Mouse (Mus musculus) right cerebral cortex, postnatal 36 days (tissue): ENCODE measurements around the gene Afmid.
A peak's percentile ranks its signal among the peaks of the same experiment; 100 is the strongest.
"Not testable (repeated sequence)": the region's sequence is repeated elsewhere in the genome, so short reads cannot be mapped to it uniquely, and the experiment has no call there.

Experiments used
- DNase-seq, 2 experiments: peaks; one replicate each; pipeline ENCODE4 v3.0.0; 2022; ENCODE audit warnings: low spot score in 2 of 2, mixed read lengths in 1 of 2

The Afmid gene

GRCm38 (mm10) chr11:117825333-117826101, at the start of gene Afmid, which contains the start of gene Tk1:
Gene Afmid (plus strand): TSS chr11:117825924.
Gene Tk1 (minus strand): TSS chr11:117826092.
- DNase-seq, result peak in 1 of 2 experiments; percentile 43

- DNase-seq, result no peak
These were observed 49.5 kb upstream of the Afmid start for GRCm38 (mm10) chr11:117776085-117776792.

GRCm38 (mm10) chr11:117777111-117777510, 48.6 kb upstream of the Afmid start:
- DNase-seq, result no peak

- DNase-seq, result no peak
These were observed 47.7 kb upstream of the Afmid start for GRCm38 (mm10) chr11:117778031-117778430.

GRCm38 (mm10) chr11:117778851-117779433, 46.8 kb upstream of the Afmid start:
- DNase-seq, result no peak

GRCm38 (mm10) chr11:117779434-117780198, 46.1 kb upstream of the Afmid start:
- DNase-seq, result no peak

- no peak for DNase-seq
These were observed 45.6 kb upstream of the Afmid start for GRCm38 (mm10) chr11:117780199-117780515.

DNA sequence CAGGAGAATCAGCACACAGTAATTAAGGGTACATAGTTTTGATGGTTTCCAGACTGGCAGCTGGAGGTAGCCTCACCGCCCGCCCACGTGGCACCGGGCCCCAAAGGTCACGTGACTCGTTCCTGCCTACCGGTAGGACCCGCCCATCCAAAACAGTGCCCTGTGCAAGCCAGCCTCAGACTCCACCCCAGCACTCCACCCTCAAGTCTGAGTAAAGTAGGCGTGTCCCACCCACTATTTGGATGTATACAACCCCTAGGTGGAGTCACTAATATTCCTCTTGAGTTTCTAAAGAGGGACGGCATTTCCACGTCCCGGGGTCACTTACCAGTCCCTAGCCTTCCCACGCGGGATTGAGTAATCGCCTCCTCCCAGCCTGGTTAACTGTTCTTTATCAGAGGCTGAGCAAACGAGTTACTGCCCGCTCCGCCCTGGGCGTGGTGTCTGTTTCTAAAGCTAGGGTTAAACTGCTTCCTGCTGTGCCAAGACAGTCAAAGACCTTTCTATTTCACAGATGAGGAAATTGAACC, 45.1 kb upstream of the Afmid start:
- no peak for DNase-seq

DNA sequence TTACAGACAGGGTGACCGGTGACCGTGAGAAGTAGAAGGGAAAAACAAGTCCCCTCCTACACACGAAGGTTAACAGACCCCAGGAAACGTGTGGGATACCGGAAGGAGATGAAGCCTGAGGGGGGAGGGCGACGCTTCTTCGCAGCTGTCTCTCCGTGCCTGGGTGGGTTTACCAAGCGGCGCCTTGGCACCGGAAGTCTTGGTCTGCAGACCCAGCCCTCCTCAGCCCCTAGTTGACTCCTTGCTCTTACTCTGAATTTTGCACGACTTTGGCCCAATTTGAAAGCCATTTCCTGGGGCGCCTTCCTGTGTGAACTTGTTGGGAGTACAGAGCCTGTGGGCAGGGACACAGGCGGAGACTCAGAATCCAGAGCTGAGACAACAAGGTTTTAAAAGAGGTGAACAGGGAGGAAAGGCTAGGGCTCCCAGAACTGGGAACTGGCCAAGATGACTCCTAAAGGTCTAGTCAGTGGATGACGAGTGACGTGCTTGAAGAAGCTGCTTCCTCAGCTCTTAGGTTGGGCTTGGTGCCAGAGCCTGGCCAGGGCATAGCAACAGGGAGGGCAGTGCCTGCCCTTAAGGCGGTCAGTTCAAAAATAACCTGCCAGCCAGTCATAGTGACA, 44.4 kb upstream of the Afmid start:
- no peak for DNase-seq

DNA sequence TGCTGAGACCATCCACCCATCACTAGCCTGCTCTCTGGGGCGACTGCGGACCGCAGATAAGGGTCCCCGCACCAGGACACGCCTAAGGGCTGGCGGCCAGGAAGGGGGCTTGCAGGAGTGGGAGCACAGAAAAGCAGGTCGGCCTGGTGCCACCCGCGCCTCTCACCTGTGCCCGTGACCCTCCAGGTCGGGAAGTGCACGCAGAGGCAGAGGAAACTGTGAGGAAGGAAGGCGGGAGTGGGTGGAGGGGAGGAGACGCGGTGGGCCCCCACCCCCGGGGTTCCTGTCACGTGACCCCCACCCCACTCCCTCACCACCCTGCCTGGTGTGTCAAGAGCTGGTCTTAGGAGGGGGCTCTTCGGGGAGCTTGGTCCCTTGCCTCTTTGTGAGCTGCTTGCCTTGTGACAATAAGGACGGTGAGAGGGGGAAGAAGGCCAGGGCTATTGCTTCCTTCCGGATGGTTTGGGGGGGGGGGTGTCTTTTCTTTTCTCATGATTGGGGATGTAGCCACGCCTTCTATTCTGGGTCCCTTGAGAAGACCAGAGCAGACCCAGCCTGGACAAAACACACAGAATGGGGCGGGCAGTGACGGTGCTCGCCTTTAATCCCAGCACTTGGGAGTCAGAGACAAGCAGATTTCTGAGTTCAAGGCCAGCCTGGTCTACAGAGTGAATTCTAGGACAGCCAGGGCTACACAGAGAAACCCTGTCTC, 43.6 kb upstream of the Afmid start, which contains the start of the genes Tmc8 and Tmc6:
Gene Tmc8 (plus strand): TSS at position 84 of the 712 bp plus-strand sequence.
Gene Tmc6 (minus strand): TSS at position 206 of the 712 bp plus-strand sequence.
- no peak for DNase-seq

DNA sequence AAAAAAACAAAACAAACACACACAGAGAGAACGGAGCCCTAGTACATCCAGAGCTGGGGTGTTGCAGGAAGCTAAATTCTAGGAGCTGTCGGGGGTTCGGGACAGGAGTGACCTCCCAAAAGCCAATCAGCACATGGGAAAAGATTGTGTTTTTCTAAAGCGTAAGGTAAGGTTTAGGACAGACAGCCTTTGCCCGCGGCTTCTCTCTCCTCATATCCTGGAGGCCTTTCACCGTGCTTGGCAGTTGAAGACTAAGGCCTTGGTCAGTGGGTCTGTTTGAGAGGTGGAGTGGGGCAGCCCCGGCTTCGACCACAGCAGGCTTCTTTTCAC, 43.1 kb upstream of the Afmid start:
- DNase-seq, result no peak

DNA sequence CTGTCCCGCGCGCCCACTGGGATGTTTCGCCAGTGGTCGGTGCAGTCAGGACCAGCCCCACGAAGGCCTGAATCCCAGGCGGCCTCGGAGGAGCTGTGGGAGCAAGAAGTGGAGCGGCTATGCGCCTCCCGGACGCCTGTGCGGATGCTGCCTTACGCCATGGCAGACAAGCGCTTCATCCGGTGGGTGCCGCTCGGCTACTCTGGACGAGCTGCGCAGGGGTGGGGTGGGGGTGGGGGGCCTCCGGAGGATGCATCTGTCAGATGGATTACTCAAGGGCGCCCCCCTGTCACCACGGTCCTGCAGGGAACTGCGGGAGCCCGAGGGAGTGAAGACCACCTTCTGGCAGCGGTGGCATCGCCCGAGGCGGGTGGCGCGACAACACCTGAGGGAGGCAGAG, 42.6 kb upstream of the Afmid start:
- no peak for DNase-seq

- DNase-seq, result no peak
These were observed 41.9 kb upstream of the Afmid start for GRCm38 (mm10) chr11:117783683-117784309.

DNA sequence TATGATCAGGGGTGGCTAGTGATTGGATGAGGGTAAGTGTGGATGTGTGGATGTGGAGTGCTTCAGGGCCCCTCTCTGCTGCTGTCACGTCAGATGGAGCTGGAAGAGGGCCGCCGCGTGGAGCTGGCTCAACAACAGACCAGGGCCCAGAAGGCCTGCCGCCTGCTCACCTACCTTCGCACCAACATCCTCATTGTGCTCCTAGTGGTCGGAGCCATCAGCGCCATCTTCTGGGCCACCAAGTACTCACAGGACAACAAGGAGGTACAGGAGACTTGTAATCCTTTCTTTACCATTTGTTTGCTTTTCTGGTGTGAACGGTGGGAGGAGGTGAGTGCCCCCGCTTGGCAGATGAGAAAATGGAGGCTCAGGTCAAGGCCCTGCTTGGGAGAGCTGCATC, 39.4 kb upstream of the Afmid start:
- no peak for DNase-seq

GRCm38 (mm10) chr11:117788481-117788880, 37.2 kb upstream of the Afmid start:
- not testable (repeated sequence) for DNase-seq

DNA sequence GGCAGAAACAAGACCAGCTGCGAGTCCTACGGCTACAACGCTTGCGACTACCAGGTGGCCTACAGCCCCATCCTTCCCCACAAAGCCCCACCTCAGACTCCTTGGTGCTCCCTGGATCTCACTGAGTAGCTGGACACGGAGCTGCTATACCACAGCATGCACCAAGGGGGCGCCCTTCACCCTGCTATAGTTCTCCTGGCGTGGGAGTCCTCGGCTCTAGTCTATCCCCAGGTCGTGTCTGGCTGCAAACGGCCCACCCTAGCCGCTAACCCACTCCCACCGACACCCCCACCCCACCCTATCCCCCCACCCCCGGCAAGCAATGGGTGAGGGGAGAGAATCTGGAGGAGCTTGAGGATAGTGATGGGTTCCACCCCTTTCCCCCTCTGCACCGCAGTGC, 35.4 kb upstream of the Afmid start:
- no peak for DNase-seq

- no peak for DNase-seq
These were observed 34.9 kb upstream of the Afmid start for GRCm38 (mm10) chr11:117790703-117791440.

- no peak for DNase-seq
These were observed 34.3 kb upstream of the Afmid start for GRCm38 (mm10) chr11:117791441-117791761.

DNA sequence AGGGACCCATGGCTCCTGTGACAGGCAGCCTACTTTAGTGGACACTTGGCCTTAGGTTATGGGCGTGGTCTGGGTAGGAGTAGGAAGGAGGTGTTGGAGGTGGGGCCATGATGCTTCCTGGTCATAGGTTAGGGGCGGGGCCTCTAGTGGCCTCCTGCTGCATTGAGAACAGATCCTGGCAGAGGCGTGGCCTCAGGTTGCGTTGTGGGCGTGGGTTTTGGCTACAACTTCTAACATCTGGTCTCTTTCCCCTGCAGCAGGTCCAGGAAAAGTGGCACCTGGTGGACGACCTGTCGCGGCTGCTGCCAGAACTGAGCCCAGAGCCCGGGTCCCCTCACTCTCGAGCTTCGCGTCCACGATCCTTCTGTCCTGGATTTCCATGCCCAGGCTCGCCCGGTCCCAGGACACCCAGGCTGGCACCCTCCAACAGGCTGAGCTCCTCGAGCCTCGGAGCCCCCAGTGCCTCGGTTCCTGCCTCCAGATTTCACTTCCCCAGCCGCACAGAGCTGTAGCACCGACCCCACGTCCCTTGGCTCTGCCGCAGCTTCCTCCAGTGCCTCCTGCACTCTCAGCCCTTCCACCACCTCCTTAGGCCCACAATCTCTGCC, 33.3 kb upstream of the Afmid start:
- no peak for DNase-seq
